8 mouse cellular contexts compared by ENCODE assay signal in genomic region chr10:9674561-9675521, GRCm38 (mm10). TPM values are rescaled to one million over a fixed set of nuclear protein-coding genes. Genes with fewer than 3 reads are reported as not detected.
DNase-seq lines count a peak whose midpoint lies in the region; ATAC-seq and TF ChIP-seq lines count a peak whose summit lies in the region.

Gene Samd5 (minus strand): TSS chr10:9675208.

- TF ChIP-seq CTCF in lung, adult 2 months (IDR thresholded peaks at IDR 0.05; ENCODE audit: insufficient read depth, low read length) = no peak

- ATAC-seq in forebrain, embryonic 12.5 days (ENCODE audit: low FRiP score) = peak; percentile 83
- ATAC-seq in heart, embryonic 15.5 days (replicated peaks; ENCODE audit: insufficient number of reproducible peaks, insufficient read depth, low FRiP score, low read depth) = peak; percentile 81
- ATAC-seq in neural tube, embryonic 15.5 days (ENCODE audit: low FRiP score) = peak; percentile 83
- no peak for ATAC-seq in erythroid progenitor cell, adult 5-6 weeks (replicated peaks; ENCODE audit: low FRiP score, poor library complexity, severe bottlenecking)

- H3K4me2 ChIP-seq in forebrain, embryonic 12.5 days = peak within 1 kb of the TSS; percentile 96
- H3K4me2 ChIP-seq in heart, embryonic 15.5 days = peak within 1 kb of the TSS; percentile 97
- H3K4me2 ChIP-seq in neural tube, embryonic 15.5 days = peak within 1 kb of the TSS; percentile 90

- WGBS in forebrain, embryonic 12.5 days = under 1% methylated on average over 79 of the region's 91 CpGs
- under 1% methylated on average over 91 of the region's 91 CpGs for WGBS in heart, embryonic 15.5 days
- WGBS in lung, adult 2 months = under 1% methylated on average over 90 of the region's 91 CpGs
- under 1% methylated on average over 91 of the region's 91 CpGs for WGBS in neural tube, embryonic 15.5 days

- no peaks in the 10 kb centered on the region for H3K9me3 ChIP-seq in forebrain, embryonic 12.5 days
- H3K9me3 ChIP-seq in heart, embryonic 15.5 days (replicated peaks) = no peaks in the 10 kb centered on the region
- H3K9me3 ChIP-seq in neural tube, embryonic 15.5 days (replicated peaks) = no peaks in the 10 kb centered on the region

- H3K4me1 ChIP-seq in forebrain, embryonic 12.5 days = peaks cover 17% of the 10 kb centered on the region
- peaks cover 17% of the 10 kb centered on the region for H3K4me1 ChIP-seq in heart, embryonic 15.5 days (replicated peaks)
- 0 out of 2 replicates have a peak, but pooled peaks cover 2% of the 10 kb centered on the region for H3K4me1 ChIP-seq in lung, adult 2 months (ENCODE audit: control insufficient read depth, insufficient read depth, low read length)
- H3K4me1 ChIP-seq in neural tube, embryonic 15.5 days = peaks cover 30% of the 10 kb centered on the region

- TF ChIP-seq POLR2A in lung, adult 2 months (IDR thresholded peaks at IDR 0.05; ENCODE audit: borderline replicate concordance, extremely low read depth, low read depth, low read length) = no peak

- peaks cover 47% of the 10 kb centered on the region for H3K27me3 ChIP-seq in forebrain, embryonic 12.5 days
- peaks cover 8% of the 10 kb centered on the region; the same call in 1 of the 2 replicates for H3K27me3 ChIP-seq in heart, embryonic 15.5 days
- peaks cover 4% of the 10 kb centered on the region; the same call in 1 of the 2 replicates for H3K27me3 ChIP-seq in neural tube, embryonic 15.5 days (replicated peaks)

- no peaks in the 10 kb centered on the region for H3K36me3 ChIP-seq in forebrain, embryonic 12.5 days (replicated peaks)
- H3K36me3 ChIP-seq in heart, embryonic 15.5 days = no peaks in the 10 kb centered on the region
- H3K36me3 ChIP-seq in neural tube, embryonic 15.5 days = no peaks in the 10 kb centered on the region

- H3K9ac ChIP-seq in forebrain, embryonic 12.5 days = peak within 1 kb of the TSS; percentile 66
- H3K9ac ChIP-seq in heart, embryonic 15.5 days = peak within 1 kb of the TSS; percentile 56
- H3K9ac ChIP-seq in neural tube, embryonic 15.5 days (replicated peaks) = peak within 1 kb of the TSS; percentile 73

- peak within 1 kb of the TSS; percentile 67 for H3K4me3 ChIP-seq in forebrain, embryonic 12.5 days (replicated peaks)
- H3K4me3 ChIP-seq in heart, embryonic 15.5 days = peak within 1 kb of the TSS; percentile 69
- H3K4me3 ChIP-seq in lung, adult 2 months (replicated peaks; ENCODE audit: extremely low read depth, low read depth, low read length) = peak within 1 kb of the TSS; percentile 84
- peak within 1 kb of the TSS; percentile 71 for H3K4me3 ChIP-seq in neural tube, embryonic 15.5 days (replicated peaks)

- peak within 1 kb of the TSS; percentile 63; the same call in 1 of the 2 replicates for H3K27ac ChIP-seq in forebrain, embryonic 12.5 days
- H3K27ac ChIP-seq in heart, embryonic 15.5 days = peak within 1 kb of the TSS; percentile 59
- peak within 1 kb of the TSS; percentile 69 for H3K27ac ChIP-seq in neural tube, embryonic 15.5 days (replicated peaks)

- DNase-seq in thymus, postnatal 4 days = peak; percentile 26
- DNase-seq in thymus, postnatal 14 days = no peak
- peak; percentile 66 to 77 for DNase-seq in kidney, postnatal 4 days
- peak; percentile 51 for DNase-seq in lung, adult 2 months

RNA-seq across cellular contexts. Expression of gene Samd5, which starts in this region (rescaled TPM):
- polyA plus RNA-seq in forebrain, embryonic 12.5 days (2016; fragmentation: Nextera tagmentation; extraction: Ambion mirVana) = 5.9 and 6.2 TPM in 2 replicates
- polyA plus RNA-seq in heart, embryonic 15.5 days (2015; fragmentation: Nextera tagmentation; extraction: Ambion mirVana) = 2.7 and 3.5 TPM in 2 replicates
- polyA plus RNA-seq in lung, adult 2 months (2012; rRNA removed) = 3.2 and 3.4 TPM in 2 replicates
- polyA plus RNA-seq in neural tube, embryonic 15.5 days (2015; fragmentation: Nextera tagmentation; extraction: Ambion mirVana) = 4.9 and 6.7 TPM in 2 replicates
- total RNA-seq in erythroid progenitor cell, adult 5-6 weeks (2015; ENCODE audit: low replicate concordance) = not detected in 2 replicates
- not detected in 2 replicates for total RNA-seq in erythroid progenitor cell, adult 5-6 weeks (2017; ENCODE audit: low replicate concordance)
